Comparison of ENCODE assay signal across 8 mouse cellular contexts in the genomic region with DNA sequence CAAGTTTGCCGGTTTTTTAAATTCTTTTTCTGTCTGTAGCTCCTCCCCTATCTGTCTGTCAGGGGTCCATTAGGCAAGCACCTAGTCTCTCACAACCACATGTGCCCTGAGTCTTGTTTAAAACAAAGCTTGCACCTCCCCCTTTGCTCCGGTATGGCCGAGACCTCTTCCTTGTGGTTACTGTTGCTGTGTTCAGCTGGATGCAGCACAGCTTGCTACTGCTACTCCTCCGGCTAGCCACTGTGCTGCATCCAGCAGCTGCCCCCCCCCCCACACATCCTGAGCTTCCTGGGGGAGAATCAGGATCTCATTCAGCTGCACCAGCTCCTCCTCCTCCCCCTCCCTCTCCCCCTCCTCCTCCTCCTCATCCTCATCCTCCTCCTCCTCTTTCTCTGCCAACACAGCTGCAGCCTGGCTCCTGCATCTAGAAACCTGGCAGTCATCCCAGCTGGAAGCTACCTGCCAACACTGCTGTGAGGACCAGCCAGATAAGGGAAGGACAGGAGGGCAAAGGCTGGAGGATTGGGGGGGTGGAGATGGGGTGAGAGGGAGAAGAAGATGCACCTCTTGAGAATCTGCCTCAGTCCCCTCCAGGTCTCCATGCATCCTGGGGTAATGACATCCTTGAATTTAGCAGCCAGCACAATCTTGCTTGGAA.
DNase-seq lines count a peak whose midpoint lies in the region; ATAC-seq and TF ChIP-seq lines count a peak whose summit lies in the region.

No protein-coding gene starts in this region.

- TF ChIP-seq CTCF in hindbrain, postnatal 0 days (IDR thresholded peaks at IDR 0.05; ENCODE audit: low read depth): no peak
- no peak for TF ChIP-seq CTCF in olfactory bulb, adult 2 months (IDR thresholded peaks at IDR 0.05; ENCODE audit: insufficient read depth, low read depth, low read length)

- H3K27ac ChIP-seq in hindbrain, postnatal 0 days: no peak overlapping the region
- peak overlapping the region; percentile 70 for H3K27ac ChIP-seq in limb, embryonic 12.5 days
- peak overlapping the region; percentile 77 for H3K27ac ChIP-seq in olfactory bulb, adult 2 months (ENCODE audit: insufficient read depth, low read depth, low read length)

- no peak overlapping the region for H3K4me3 ChIP-seq in hindbrain, postnatal 0 days (ENCODE audit: low read length)
- no peak overlapping the region for H3K4me3 ChIP-seq in limb, embryonic 12.5 days (replicated peaks)
- no peak overlapping the region; the same call in 1 of the 2 replicates for H3K4me3 ChIP-seq in olfactory bulb, adult 2 months (ENCODE audit: insufficient read depth, low read depth, low read length)

- H3K4me1 ChIP-seq in hindbrain, postnatal 0 days (ENCODE audit: insufficient read depth, low read length): peaks cover 7% of the 10 kb centered on the region; the same call in 1 of the 2 replicates
- peaks cover 52% of the 10 kb centered on the region for H3K4me1 ChIP-seq in limb, embryonic 12.5 days (replicated peaks)
- H3K4me1 ChIP-seq in olfactory bulb, adult 2 months (ENCODE audit: control insufficient read depth, insufficient read depth, low read length): peaks cover 17% of the 10 kb centered on the region

- H3K4me2 ChIP-seq in hindbrain, postnatal 0 days (ENCODE audit: low read depth, low read length): peak overlapping the region; percentile 40
- H3K4me2 ChIP-seq in limb, embryonic 12.5 days: peak overlapping the region; percentile 44

- H3K27me3 ChIP-seq in hindbrain, postnatal 0 days (ENCODE audit: insufficient read depth, low read length): no peaks in the 10 kb centered on the region
- no peaks in the 10 kb centered on the region for H3K27me3 ChIP-seq in limb, embryonic 12.5 days

- ATAC-seq in hindbrain, postnatal 0 days: peak; percentile 67
- peak; percentile 70 for ATAC-seq in limb, embryonic 12.5 days (ENCODE audit: insufficient number of reproducible peaks, insufficient read depth, low FRiP score, low TSS enrichment, low read depth)

- H3K9me3 ChIP-seq in hindbrain, postnatal 0 days (ENCODE audit: low read length): no peaks in the 10 kb centered on the region
- no peaks in the 10 kb centered on the region for H3K9me3 ChIP-seq in limb, embryonic 12.5 days

- no peaks in the 10 kb centered on the region for H3K36me3 ChIP-seq in hindbrain, postnatal 0 days (ENCODE audit: insufficient read depth, low read length)
- H3K36me3 ChIP-seq in limb, embryonic 12.5 days: no peaks in the 10 kb centered on the region

- no peak for TF ChIP-seq POLR2A in olfactory bulb, adult 2 months (IDR thresholded peaks at IDR 0.05; ENCODE audit: insufficient read depth, low read depth, low read length)

- WGBS in hindbrain, postnatal 0 days: 6% methylated on average over 4 of the region's 4 CpGs
- WGBS in limb, embryonic 12.5 days: 0% methylated on average over 4 of the region's 4 CpGs
- WGBS in olfactory bulb, adult 2 months: 0% methylated on average over 4 of the region's 4 CpGs

- H3K9ac ChIP-seq in hindbrain, postnatal 0 days (replicated peaks; ENCODE audit: low read length): no peak overlapping the region
- 0 out of 2 replicates have a peak overlapping the region, but pooled peaks have one; percentile 18 for H3K9ac ChIP-seq in limb, embryonic 12.5 days (replicated peaks)

- DNase-seq in layer of hippocampus, adult 11-12 months (ENCODE audit: low spot score): peak; percentile 32
- no peak for DNase-seq in layer of hippocampus, postnatal 25 days (ENCODE audit: extremely low spot score in 1 of 2, low spot score in 1 of 2)
- peak; percentile 27 to 52 for DNase-seq in cerebellum, postnatal 25 days
- DNase-seq in gastrocnemius, postnatal 10 days: peak; percentile 48
- peak; percentile 55 for DNase-seq in hindbrain, postnatal 0 days (ENCODE audit: low spot score)
- no peak for DNase-seq in spleen, adult 18-20 months

Comparison
In these comparisons a context has a peak if more than half of its experiments do, and no peak if none do; other contexts are left out.
1. DNase-seq: peak in layer of hippocampus, adult 11-12 months (single experiment), cerebellum, postnatal 25 days (2 of 2), gastrocnemius, postnatal 10 days (single experiment) and hindbrain, postnatal 0 days (single experiment); none in layer of hippocampus, postnatal 25 days (0 of 2) and spleen, adult 18-20 months (0 of 2).